ENCODE assay signal across 8 mouse cellular contexts in the genomic region with DNA sequence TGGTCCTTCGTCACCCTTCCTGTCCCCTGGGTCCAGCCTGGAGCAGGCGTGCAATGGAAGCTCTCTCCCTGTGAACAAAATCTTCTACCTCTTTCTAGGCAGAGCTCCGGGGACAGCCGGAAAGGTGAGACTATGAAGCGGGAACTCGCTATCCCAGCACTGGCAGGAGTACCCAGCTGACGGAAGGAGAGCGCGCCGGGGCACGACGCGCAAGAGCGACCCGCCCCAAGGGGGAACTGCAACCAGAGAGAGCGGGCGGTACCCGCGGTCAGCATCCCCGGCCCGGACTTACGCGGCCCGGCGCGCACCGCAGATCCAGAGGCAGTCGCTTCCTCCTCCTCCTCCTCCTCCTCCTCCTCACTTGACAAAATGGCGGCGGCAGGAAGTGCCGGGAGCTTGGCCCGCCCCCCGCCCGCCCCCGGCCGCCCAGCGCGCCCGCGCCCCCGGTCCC. TPM values are rescaled to one million over a fixed set of nuclear protein-coding genes. Genes with fewer than 3 reads are reported as not detected.
DNase-seq lines count a peak whose midpoint lies in the region; ATAC-seq and TF ChIP-seq lines count a peak whose summit lies in the region.

No protein-coding gene starts in this region.

- peak overlapping the region; percentile 87 for H3K4me3 ChIP-seq in forebrain, postnatal 0 days (ENCODE audit: low read depth, low read length)

- ATAC-seq in forebrain, postnatal 0 days: peak; percentile 69

- under 1% methylated on average over 31 of the region's 41 CpGs for WGBS in forebrain, postnatal 0 days

- no peaks in the 10 kb centered on the region for H3K36me3 ChIP-seq in forebrain, postnatal 0 days (ENCODE audit: insufficient read depth)

- peak overlapping the region; percentile 96 for H3K9ac ChIP-seq in forebrain, postnatal 0 days

- no peaks in the 10 kb centered on the region for H3K27me3 ChIP-seq in forebrain, postnatal 0 days (ENCODE audit: insufficient read depth, low read length)

- no peaks in the 10 kb centered on the region for H3K9me3 ChIP-seq in forebrain, postnatal 0 days (ENCODE audit: low read length)

- H3K27ac ChIP-seq in forebrain, postnatal 0 days (ENCODE audit: low read depth, low read length): peak overlapping the region; percentile 99

- H3K4me2 ChIP-seq in forebrain, postnatal 0 days (ENCODE audit: low read depth): peak overlapping the region; percentile 74

- DNase-seq in MEL-GATA-1-ER (ENCODE audit: extremely low read depth, low read depth): peak; percentile 34
- DNase-seq in cerebellum, adult 11-12 months: peak; percentile 62
- DNase-seq in forebrain, postnatal 0 days: peak; percentile 69
- DNase-seq in heart, postnatal 4 days: peak; percentile 63
- peak; percentile 37 for DNase-seq in layer of hippocampus, adult 9-11 months
- peak; percentile 62 for DNase-seq in lung, postnatal 14 days
- peak; percentile 20 for DNase-seq in ovary, postnatal 14 days (ENCODE audit: low spot score)
- DNase-seq in thymus, postnatal 14 days: peak; percentile 73

- peaks cover 14% of the 10 kb centered on the region for H3K4me1 ChIP-seq in forebrain, postnatal 0 days (ENCODE audit: insufficient read depth)

- no peak for TF ChIP-seq CTCF in forebrain, postnatal 0 days (IDR thresholded peaks at IDR 0.05; ENCODE audit: low read depth)

RNA-seq across cellular contexts. Expression of a gene that starts 0.7 kb away (rescaled TPM):
- 28.2 and 37.7 TPM in 2 replicates for total RNA-seq in forebrain, postnatal 0 days (2014; rRNA removed)
- 59.2 and 85.6 TPM in 2 replicates for polyA plus RNA-seq in forebrain, postnatal 0 days (2015; fragmentation: Nextera tagmentation; extraction: Ambion mirVana)
- 10 to 100 TPM; 80.4 to 81.7 TPM for total RNA-seq in heart, postnatal 4 days (2021)

RNA-seq across cellular contexts. Expression of a gene that starts 37.2 kb away (rescaled TPM):
- total RNA-seq in forebrain, postnatal 0 days (2014; rRNA removed): 75.0 and 114 TPM in 2 replicates
- polyA plus RNA-seq in forebrain, postnatal 0 days (2015; fragmentation: Nextera tagmentation; extraction: Ambion mirVana): 44.8 and 64.3 TPM in 2 replicates
- total RNA-seq in heart, postnatal 4 days (2021): 10 to 100 TPM; 68.8 to 78.1 TPM

Comparison
In these comparisons a context has a peak if more than half of its experiments do, and no peak if none do; other contexts are left out.
1. Peak in every context shown above with its lines: DNase-seq, ATAC-seq, H3K4me3 ChIP-seq and H3K27ac ChIP-seq.
2. DNase-seq: peak in every context shown above with its lines; median percentile 73 in thymus, postnatal 14 days; 69 in forebrain, postnatal 0 days; 63 in heart, postnatal 4 days; 62 in cerebellum, adult 11-12 months; 62 in lung, postnatal 14 days; 37 in layer of hippocampus, adult 9-11 months; 34 in MEL-GATA-1-ER; 20 in ovary, postnatal 14 days.